Mouse (Mus musculus) urinary bladder, adult 2 months (tissue): ENCODE results near the gene Olfr482. TPM values are rescaled to one million over a fixed set of nuclear protein-coding genes. Genes with fewer than 3 reads are reported as not detected.

Experiments
- DNase-seq: peaks from one replicate; pipeline ENCODE4 v3.0.0; 2022; ENCODE audit warnings: low spot score
- polyA plus RNA-seq: library from polyadenylated mRNA; depleted of rRNA; stranded (reverse); fragments of >200 nt; gene quantifications from 2 replicates; pipeline ENCODE4 v1.2.3, GENCODE M21; 2012; rRNA removed

Olfr482 gene
- polyA plus RNA-seq = 0.06 and 0.07 TPM in 2 replicates

GRCm38 (mm10) chr7:108097486-108097885 is at the start of gene Olfr482:
Gene Olfr482 (minus strand): TSS chr7:108097586.
- no peak for DNase-seq

DNA sequence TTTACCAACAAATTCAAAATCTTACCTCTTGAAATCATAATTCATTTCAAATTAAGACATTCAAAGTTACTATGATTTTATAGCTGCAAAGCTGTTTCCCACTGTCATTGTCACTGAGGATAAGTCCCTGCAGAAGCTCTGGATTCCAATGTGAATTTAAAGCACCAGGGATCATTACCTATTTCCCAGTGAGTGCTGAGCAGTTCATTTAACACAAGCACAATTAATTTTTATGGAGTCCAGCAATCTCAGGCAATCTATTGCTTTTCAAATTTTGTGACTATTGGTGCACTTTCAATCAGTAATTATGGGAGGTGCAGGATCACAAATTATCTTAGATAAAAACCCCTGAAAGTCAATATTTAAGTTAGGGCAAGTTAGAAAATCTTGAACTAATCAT is 30.0 kb upstream of the Olfr482 start, which contains the start of gene Olfr484:
TSS of gene Olfr484 (minus strand) at position 101 of the 400 bp plus-strand sequence.
- no peak for DNase-seq

GRCm38 (mm10) chr7:108121416-108121815 is 24.0 kb upstream of the Olfr482 start:
- no peak for DNase-seq

DNA sequence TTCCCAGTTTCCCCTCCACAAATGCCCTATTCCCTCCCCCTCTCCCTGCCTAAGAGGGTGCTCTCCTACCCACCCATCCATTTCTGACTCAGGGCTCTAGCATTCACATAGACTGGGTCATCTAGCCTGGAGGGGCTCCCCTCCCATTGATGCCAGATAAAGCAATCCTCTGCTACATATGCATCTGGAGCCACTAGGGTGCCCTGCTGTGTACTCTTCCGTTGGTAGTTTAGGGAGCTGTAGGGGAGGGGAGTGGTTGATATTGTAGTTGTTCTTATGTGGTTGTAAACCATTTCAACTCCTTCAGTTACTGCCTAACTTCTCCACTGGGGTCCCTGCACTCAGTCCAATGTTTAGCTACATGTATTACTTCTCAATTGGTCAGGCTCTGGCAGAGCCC is 23.3 kb upstream of the Olfr482 start:
- DNase-seq = no peak

DNA sequence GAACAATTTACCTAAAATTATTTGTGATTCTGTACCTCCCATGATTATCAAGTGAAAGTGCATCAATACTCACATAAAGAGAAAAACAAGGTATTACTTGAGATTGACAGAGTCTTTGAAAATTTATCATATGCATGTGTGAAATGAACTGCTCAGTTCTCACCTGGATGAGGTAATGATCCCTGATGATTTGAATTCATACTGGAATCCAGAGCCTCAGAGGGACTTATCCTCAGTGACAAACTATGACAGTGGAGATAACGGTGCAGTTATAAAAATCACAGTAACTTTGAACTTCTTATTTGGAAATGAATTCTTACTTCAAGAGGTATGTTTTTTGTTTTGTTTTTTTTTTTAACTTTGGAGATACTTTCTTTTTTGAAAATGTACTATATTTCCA is 3.2 kb upstream of the Olfr482 start, which contains the start of gene Olfr483:
TSS of gene Olfr483 (plus strand) at position 301 of the 400 bp plus-strand sequence.
- DNase-seq = no peak

DNA sequence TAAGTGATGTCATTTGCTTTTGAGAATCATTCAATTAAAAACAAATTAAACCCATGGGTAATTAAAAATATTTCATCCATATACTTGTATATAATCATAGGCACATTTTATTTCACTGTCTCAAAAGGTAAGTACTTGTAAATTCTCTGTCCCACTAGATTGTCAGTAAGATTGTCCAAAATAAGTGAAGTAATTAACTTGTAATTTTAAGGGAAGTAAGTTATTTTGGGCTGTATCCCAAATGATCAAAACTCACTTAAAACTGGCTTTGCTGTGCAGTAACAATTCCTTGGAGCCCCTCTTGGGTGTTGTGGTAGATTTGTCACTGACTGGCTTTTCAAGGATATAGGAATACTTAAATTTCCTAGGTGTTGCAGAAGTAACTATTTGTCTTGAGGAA is 17.8 kb downstream of the Olfr482 start, which contains the start of gene Olfr481:
TSS of gene Olfr481 (plus strand) at position 301 of the 400 bp plus-strand sequence.
- no peak for DNase-seq

DNA sequence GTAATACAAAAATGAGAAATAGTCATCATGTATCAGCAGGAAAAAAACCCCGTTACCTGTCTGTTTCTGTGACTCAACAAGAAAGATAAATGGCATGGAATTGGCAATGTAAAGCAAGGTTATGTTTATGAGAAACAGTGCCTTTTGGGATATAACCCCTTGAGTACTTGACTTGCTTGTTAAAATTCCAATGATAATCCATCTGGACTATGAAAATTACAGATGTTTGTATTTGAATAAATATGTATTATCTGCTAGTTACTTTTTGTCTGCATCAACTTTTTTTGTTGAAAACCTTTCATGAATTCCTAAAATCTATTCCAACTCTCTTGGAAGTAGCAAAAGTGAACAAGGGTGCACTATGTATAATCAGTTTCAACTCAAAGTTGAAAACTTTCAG is 30.1 kb downstream of the Olfr482 start, which contains the start of gene Olfr480:
TSS of gene Olfr480 (minus strand) at position 101 of the 400 bp plus-strand sequence.
- DNase-seq = no peak

DNA sequence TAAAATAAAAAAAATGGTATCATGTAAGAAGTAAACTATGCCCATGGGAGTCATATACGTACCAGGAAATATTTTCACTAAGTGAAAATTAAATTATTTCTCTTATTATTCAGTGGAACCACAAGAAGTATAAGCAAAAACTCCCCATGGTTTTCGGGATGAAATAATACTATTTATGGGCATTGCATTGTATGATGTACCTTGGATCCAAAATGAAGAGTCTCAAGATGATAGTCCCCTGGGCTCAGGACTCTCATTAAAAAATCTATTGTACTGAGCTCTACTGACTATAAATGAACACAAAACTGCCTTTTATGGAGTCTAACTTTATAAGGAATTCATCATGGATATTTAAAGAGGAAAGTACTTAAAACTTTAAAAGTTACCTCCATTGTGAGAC is 47.0 kb downstream of the Olfr482 start, which contains the start of gene Olfr479:
TSS of gene Olfr479 (plus strand) at position 301 of the 400 bp plus-strand sequence.
- DNase-seq = no peak

Other genes starting within 250 kb of the Olfr482 start
- gene Olfr472, start 199.7 kb downstream of the Olfr482 start, polyA plus RNA-seq = not detected in 2 replicates
- not detected in 2 replicates for gene Olfr473, start 167.1 kb downstream of the Olfr482 start, polyA plus RNA-seq
- not detected in 2 replicates for gene Olfr474, start 142.9 kb downstream of the Olfr482 start, polyA plus RNA-seq
- not detected in 2 replicates for gene Olfr476, start 132.8 kb downstream of the Olfr482 start, polyA plus RNA-seq
- gene Olfr477, start 110.9 kb downstream of the Olfr482 start, polyA plus RNA-seq = not detected in 2 replicates
- gene Olfr478, start 63.6 kb downstream of the Olfr482 start, polyA plus RNA-seq = not detected in 2 replicates
- gene Olfr479, start 46.9 kb downstream of the Olfr482 start, polyA plus RNA-seq = not detected in 2 replicates
- gene Olfr480, start 30.2 kb downstream of the Olfr482 start, polyA plus RNA-seq = not detected in 2 replicates
- not detected in 2 replicates for gene Olfr481, start 17.7 kb downstream of the Olfr482 start, polyA plus RNA-seq
- gene Olfr483, start 3.3 kb upstream of the Olfr482 start, polyA plus RNA-seq = not detected in 2 replicates
- not detected in 2 replicates for gene Olfr484, start 29.9 kb upstream of the Olfr482 start, polyA plus RNA-seq
- gene Olfr485, start 62.3 kb upstream of the Olfr482 start, polyA plus RNA-seq = not detected in 2 replicates
- not detected in 2 replicates for gene Olfr486, start 75.2 kb upstream of the Olfr482 start, polyA plus RNA-seq
- not detected in 2 replicates for gene Olfr487, start 117.0 kb upstream of the Olfr482 start, polyA plus RNA-seq
- not detected in 2 replicates for gene Olfr488, start 160.8 kb upstream of the Olfr482 start, polyA plus RNA-seq
- gene Olfr490, start 191.3 kb upstream of the Olfr482 start, polyA plus RNA-seq = not detected in 2 replicates
- gene Olfr491, start 215.9 kb upstream of the Olfr482 start, polyA plus RNA-seq = not detected in 2 replicates
- not detected in 2 replicates for gene Olfr492, start 226.1 kb upstream of the Olfr482 start, polyA plus RNA-seq
- gene Olfr493, start 249.4 kb upstream of the Olfr482 start, polyA plus RNA-seq = not detected in 2 replicates